Mouse (Mus musculus) right cerebral cortex, postnatal 14 days (tissue): Measurements from ENCODE around the gene Eno3.

Experiments
- DNase-seq: peaks from one replicate; pipeline ENCODE4 v3.0.0; 2022

The Eno3 gene

GRCm38 (mm10) chr11:70683640-70684039, 26.6 kb downstream of the Eno3 start:
- DNase-seq: no peak

DNA sequence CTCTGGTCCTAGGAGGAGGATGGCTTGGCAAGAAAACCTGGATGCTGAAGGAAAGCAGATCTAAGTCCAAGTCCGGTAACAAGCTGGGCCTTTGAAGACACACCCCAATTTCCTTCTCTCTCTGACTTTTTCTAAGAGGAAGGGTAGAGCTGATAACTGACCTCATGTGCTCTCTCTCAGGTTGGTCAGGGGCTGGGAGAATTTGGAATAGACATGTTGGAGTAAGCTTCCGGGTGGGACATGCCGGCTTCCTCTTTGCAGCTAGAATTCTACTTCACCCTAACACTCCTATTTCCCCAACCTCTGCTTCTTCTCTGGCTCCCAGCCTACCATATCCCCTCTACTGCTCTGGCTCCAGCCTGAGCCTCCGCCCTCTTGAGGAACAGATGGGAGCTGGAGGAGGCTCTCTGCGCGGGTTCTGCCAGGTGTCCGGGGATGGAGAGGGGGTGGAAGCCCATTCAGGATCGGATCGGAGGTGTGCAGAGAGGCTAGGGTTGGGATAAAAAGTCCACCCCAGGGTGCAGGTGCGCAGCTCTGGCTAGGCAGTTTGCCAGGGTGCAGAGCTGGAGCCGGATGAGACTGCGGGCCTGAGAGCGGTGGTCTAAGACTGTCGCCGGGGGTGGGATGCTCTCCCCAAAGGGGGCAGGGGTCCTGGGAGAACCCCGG, 30.0 kb downstream of the Eno3 start:
- peak; percentile 50 for DNase-seq

GRCm38 (mm10) chr11:70687601-70688199, 30.7 kb downstream of the Eno3 start, which contains the start of gene Camta2:
Gene Camta2 (minus strand): TSS chr11:70688105.
- peak; percentile 88 for DNase-seq

DNA sequence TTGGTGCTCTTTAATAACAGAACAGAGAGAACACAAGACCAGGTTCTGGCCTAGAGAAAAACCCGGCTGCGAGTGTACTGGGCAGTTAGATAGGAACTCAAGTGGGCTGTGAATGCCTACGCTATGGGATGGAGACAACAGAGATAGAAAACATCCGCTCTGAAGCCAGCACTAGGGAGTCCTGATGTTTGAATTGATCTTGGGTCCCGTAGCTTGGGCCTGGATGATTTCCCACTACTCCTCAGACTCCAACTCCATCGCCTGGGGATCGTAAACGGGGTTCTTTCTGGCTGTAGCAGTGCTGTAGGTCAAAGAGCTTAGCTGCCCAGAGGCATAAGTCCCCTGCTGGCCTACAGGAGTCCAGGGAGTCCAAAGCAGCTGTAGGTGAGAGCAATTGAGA, 31.4 kb downstream of the Eno3 start:
- no peak for DNase-seq

DNA sequence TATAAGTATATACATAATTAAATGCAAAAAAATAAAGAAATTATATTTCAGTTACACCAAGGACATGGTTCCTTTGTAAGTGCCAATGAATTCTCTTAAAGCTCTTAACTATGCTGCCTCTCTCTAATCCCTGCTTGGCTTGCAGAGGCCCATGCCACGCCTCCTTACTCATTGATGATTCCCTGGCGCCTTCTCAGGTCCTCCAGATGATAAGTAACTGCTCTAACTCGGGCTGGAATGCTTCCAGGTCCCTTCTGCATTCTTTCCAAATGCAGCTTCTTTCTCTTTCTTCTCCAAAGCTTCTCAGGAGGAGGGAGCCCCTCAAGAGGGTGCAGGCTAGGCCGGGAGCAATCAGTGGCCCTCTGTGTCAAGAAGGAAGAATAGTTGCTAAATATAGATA, 32.6 kb downstream of the Eno3 start:
- no peak for DNase-seq

- no peak for DNase-seq
Measured at GRCm38 (mm10) chr11:70693504-70693903, 36.5 kb downstream of the Eno3 start.

GRCm38 (mm10) chr11:70697376-70697775, 40.4 kb downstream of the Eno3 start:
- DNase-seq: no peak

GRCm38 (mm10) chr11:70699051-70699450, 42.0 kb downstream of the Eno3 start:
- DNase-seq: no peak

DNA sequence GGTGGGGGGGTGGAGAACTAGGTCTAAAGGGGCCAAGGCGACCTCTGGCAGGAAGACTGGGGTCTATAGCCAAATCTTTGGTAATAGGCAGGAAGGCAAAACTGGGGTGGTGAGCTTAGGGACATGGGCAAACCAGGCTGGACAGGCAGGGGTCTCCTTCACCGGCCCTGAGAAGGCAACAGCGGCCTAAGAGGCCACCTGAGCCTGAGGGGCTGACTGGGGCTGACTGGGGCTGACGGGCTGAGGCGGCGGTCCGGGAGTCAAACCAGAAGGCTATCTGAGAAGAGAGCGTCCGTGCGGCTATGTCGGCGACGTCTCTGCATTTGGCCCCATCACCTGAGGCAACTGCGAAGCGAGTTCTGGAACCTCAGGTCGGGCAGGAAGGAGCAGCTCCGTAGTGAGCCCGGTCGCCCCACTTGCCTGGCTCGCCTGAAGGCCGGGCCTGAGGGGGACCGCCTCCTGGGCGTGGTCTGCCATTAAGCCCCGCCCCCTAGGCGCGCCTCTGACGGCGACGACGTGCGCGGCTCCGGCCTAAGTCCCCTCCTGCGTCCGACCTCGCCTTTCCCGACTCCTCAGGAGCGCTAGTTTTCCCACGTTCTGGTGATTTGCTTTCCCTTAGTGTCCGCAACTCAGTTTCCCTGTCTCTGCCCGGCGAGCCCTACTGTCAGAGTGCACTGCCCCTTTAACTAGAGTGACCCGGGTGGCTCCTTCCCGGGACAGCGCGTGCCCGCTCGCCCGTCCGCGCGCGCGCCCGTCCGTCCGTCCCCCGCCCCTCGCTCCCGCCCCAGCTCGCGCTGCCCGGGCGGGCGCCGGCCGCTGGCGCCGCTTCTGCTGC, 42.9 kb downstream of the Eno3 start, which contains the start of the genes Inca1 and Kif1c:
TSS of gene Inca1 (minus strand) at position 434 of the 835 bp plus-strand sequence.
TSS of gene Kif1c (plus strand) at position 827 of the 835 bp plus-strand sequence.
- DNase-seq: peak; percentile 95

DNA sequence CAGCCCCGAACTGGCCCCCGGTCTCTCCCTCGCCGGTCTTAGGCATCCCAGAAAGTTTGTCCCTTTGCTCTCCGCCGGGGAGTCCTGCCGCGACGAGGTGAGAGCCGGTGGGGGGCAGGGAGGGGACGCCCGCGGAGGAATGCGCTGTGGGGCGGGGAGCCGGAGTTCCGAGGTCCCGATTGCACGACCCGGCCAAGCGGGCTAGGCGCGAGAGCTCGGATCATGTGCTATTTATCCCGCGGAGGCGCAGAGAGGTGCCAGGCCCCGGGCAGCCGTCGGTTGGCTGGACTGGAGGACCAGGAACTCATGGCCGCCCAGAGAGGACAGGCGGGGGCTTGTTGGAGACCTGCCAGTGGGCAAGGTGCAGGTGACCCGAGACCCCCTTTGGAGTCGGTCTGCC, 43.6 kb downstream of the Eno3 start:
- peak; percentile 64 for DNase-seq

GRCm38 (mm10) chr11:70701221-70701955, 44.4 kb downstream of the Eno3 start:
- no peak for DNase-seq

- DNase-seq: no peak
Measured at GRCm38 (mm10) chr11:70701984-70702733, 45.2 kb downstream of the Eno3 start.

DNA sequence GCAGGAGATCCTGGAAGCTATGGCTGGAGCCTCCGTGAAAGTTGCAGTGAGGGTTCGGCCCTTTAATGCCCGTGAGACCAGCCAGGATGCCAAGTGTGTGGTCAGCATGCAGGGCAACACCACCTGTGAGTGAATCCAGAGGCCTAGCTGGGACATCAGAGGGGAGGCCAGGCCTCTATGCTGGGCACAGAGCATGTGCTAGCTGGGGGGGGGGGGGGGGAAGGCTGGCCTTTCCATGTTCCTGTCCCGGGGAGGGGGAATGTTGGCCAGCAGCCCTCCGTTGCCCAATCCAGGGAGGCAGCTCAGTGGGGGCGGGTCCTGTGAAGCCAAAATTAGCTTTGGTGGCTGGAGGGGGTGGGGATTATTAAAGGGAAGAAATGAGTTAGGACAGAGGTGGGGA, 45.8 kb downstream of the Eno3 start:
- DNase-seq: no peak

DNA sequence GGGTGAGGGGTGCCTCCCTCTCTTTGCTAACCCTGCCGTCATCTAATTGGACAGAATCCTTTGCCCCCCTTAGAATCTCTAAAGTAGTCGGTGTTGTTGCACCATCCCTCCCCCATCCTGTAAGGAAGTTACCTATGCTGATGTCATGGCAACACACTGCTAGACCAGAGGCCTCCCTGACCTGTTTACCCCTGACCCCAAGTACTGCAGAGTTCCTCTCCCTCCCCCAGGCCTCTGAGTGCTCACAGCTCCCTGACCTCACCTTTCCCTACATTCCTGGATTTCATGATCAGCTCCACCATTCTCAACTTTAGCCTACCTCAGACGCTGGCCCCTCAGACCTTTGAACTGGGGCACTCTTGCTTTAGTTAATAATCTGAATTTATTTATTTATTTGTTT, 49.1 kb downstream of the Eno3 start:
- no peak for DNase-seq

- no peak for DNase-seq
Measured at GRCm38 (mm10) chr11:70711026-70711425, 54.0 kb downstream of the Eno3 start.
